Mouse (Mus musculus) lung, adult 2 months (tissue): ENCODE measurements around the gene Cyp2f2. TPM values are rescaled to one million over a fixed set of nuclear protein-coding genes. Genes with fewer than 3 reads are reported as not detected.
A peak's percentile ranks its signal among the peaks of the same experiment; 100 is the strongest.

Experiments used
- DNase-seq: peaks from one replicate; pipeline ENCODE4 v3.0.0; 2022
- H3K4me1 ChIP-seq: fragments of 200-500 bp; 2 replicates; pipeline ENCODE4 v1.6.1; 2011; ENCODE audit warnings: low read length; ENCODE audit not compliant: control insufficient read depth, insufficient read depth
- H3K4me3 ChIP-seq: fragments of 200-500 bp; replicated peaks from 2 replicates; pipeline ENCODE3; 2011; ENCODE audit warnings: low read depth, mild to moderate bottlenecking, control low read depth, low read length; ENCODE audit errors: extremely low read depth
- CTCF ChIP-seq: fragments of 200-500 bp; IDR thresholded peaks from 2 replicates; pipeline ENCODE4 v1.5.1; 2011; ENCODE audit warnings: mild to moderate bottlenecking, low read length, control low read depth; ENCODE audit not compliant: insufficient read depth
- POLR2A ChIP-seq: fragments of 200-500 bp; IDR thresholded peaks from 2 replicates; pipeline ENCODE4 v1.6.1; 2011; ENCODE audit warnings: low read depth, mild to moderate bottlenecking, control low read depth, low read length, borderline replicate concordance; ENCODE audit errors: extremely low read depth
- WGBS: fragments of 180-500 bp; shearing (Covaris S2); methylation state at CpG from one replicate; pipeline ENCODE4 v1.1.7; 2018; 5-methylcytosine and 5-hydroxymethylcytosine counted together
- polyA plus RNA-seq: library from polyadenylated mRNA; depleted of rRNA; stranded (reverse); fragments of >200 nt; gene quantifications from 2 replicates; pipeline ENCODE4 v1.2.3, GENCODE M21; 2012

The Cyp2f2 gene
- polyA plus RNA-seq, 1 experiment: 4,289 TPM

GRCm38 (mm10) chr7:27124305-27124832, 4.7 kb downstream of the Cyp2f2 start:
- no peak overlapping the region for H3K4me3 ChIP-seq
- TF ChIP-seq POLR2A (no peak), CTCF (no peak)
- DNase-seq: no peak
- WGBS: 68% methylated on average over 5 of the region's 5 CpGs
- no peaks in the 10 kb centered on the region for H3K4me1 ChIP-seq

- Histone ChIP-seq H3K4me1 (no peaks in the 10 kb centered on the region), H3K4me3 (no peak overlapping the region)
- WGBS: 78% methylated on average over 4 of the region's 4 CpGs
- no peak for DNase-seq
- TF ChIP-seq CTCF (no peak), POLR2A (peak; percentile 34; the same call in 1 of the 2 replicates)
Measured at GRCm38 (mm10) chr7:27124969-27125368, 5.3 kb downstream of the Cyp2f2 start.

DNA sequence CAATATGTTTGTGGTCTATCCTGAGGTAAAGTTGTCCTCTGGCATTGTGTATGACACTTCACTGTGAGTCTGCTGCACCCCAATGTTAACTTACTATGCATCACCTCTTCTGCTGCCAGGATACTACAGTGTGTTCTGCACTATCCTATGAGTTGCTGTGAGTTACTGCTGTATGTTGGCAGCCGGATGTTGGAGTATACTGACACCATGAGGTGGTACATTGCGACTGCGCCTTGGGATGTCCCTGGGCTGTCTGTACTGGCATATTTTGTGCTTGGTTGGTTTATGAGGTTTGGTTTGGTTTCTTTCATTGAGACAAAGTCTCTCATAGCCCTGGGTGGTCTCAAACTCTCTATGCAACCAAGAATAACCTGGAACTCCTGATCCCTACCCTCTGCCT, 8.5 kb downstream of the Cyp2f2 start:
- TF ChIP-seq CTCF (peak; percentile 65), POLR2A (no peak; the same call in 1 of the 2 replicates)
- no peak for DNase-seq
- Histone ChIP-seq H3K4me1 (no peaks in the 10 kb centered on the region), H3K4me3 (no peak overlapping the region)
- 41% methylated on average over 3 of the region's 3 CpGs for WGBS

- DNase-seq: no peak
- peak; percentile 35; the same call in 1 of the 2 replicates for TF ChIP-seq POLR2A
- TF ChIP-seq CTCF: no peak
- WGBS: 65% methylated on average over 13 of the region's 13 CpGs
Measured at GRCm38 (mm10) chr7:27128946-27129345, 9.2 kb downstream of the Cyp2f2 start.

GRCm38 (mm10) chr7:27129811-27130210, 10.1 kb downstream of the Cyp2f2 start:
- 81% methylated on average over 12 of the region's 12 CpGs for WGBS
- no peak overlapping the region for H3K4me3 ChIP-seq
- H3K4me1 ChIP-seq: no peaks in the 10 kb centered on the region
- TF ChIP-seq POLR2A (no peak), CTCF (no peak)
- no peak for DNase-seq

More at GRCm38 (mm10) chr7:27128946-27129345, 9.2 kb downstream of the Cyp2f2 start:
- H3K4me1 ChIP-seq: no peaks in the 10 kb centered on the region
- H3K4me3 ChIP-seq: no peak overlapping the region

- H3K4me3 ChIP-seq: no peak overlapping the region
- WGBS: 85% methylated on average over 22 of the region's 22 CpGs
- H3K4me1 ChIP-seq: no peaks in the 10 kb centered on the region
- DNase-seq: no peak
- no peak for TF ChIP-seq CTCF
- TF ChIP-seq POLR2A: peak; percentile 33; the same call in 1 of the 2 replicates
Measured at GRCm38 (mm10) chr7:27130521-27131370, 11.0 kb downstream of the Cyp2f2 start.

- no peak for DNase-seq
- TF ChIP-seq CTCF (no peak), POLR2A (no peak)
- Histone ChIP-seq H3K4me3 (no peak overlapping the region), H3K4me1 (no peaks in the 10 kb centered on the region)
- 64% methylated on average over 2 of the region's 2 CpGs for WGBS
Measured at GRCm38 (mm10) chr7:27131387-27131786, 11.7 kb downstream of the Cyp2f2 start.

GRCm38 (mm10) chr7:27132588-27132987, 12.9 kb downstream of the Cyp2f2 start:
- Histone ChIP-seq H3K4me3 (no peak overlapping the region), H3K4me1 (no peaks in the 10 kb centered on the region)
- WGBS: 11% methylated on average over 10 of the region's 10 CpGs
- DNase-seq: no peak
- no peak for TF ChIP-seq CTCF
- no peak for TF ChIP-seq POLR2A

- no peaks in the 10 kb centered on the region for H3K4me1 ChIP-seq
- TF ChIP-seq POLR2A: peak; percentile 20; the same call in 1 of the 2 replicates
- no peak for TF ChIP-seq CTCF
- WGBS: 48% methylated on average over 12 of the region's 12 CpGs
- no peak overlapping the region for H3K4me3 ChIP-seq
- no peak for DNase-seq
Measured at GRCm38 (mm10) chr7:27133156-27133555, 13.4 kb downstream of the Cyp2f2 start.

DNA sequence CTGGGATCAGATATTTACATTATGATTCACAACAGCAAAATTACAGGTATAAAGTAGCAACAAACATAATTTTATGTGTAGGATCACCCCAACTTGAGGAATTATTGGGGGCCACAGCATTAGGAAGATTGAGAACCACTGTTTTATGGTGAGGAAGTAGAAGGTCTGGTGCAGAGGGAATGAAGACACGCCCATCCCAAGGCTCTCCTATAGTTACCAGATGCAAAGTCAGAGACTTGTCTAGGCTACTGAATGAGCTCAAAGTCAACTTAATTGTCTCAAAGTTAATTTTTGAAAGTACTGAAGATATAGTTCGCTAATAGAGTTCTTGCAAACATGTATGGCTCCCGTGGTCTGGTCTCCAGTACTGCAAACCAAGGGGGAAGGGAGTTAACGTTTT, 14.0 kb downstream of the Cyp2f2 start:
- Histone ChIP-seq H3K4me1 (no peaks in the 10 kb centered on the region), H3K4me3 (no peak overlapping the region)
- no peak for DNase-seq
- WGBS: 79% methylated on average over 4 of the region's 4 CpGs
- TF ChIP-seq CTCF: no peak
